Comparison of ENCODE assay signal across 10 mouse cellular contexts in the genomic region with DNA sequence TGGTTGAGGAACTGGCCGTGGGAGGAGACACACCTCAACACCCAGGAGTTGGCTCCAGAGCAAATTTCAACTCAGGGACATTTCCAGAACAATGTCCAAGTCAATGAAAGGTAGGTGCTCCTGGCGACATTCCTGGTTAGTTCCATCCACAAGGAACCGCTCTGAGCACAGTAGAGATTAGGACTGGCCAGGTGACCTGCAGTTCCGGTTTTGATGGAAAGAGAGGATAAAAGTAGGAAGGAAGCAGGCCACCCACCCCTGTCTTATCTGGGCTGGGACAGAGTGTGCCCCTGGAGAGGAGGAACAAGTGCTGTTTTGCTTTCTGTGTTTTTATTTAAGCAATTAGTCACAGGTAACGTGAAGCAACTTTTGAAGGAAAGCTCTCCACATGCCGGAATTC. TPM values are rescaled to one million over a fixed set of nuclear protein-coding genes. Genes with fewer than 3 reads are reported as not detected.
DNase-seq lines count a peak whose midpoint lies in the region; ATAC-seq and TF ChIP-seq lines count a peak whose summit lies in the region.
"Had no signal": no experiment of that assay in that cellular context is flagged by ENCODE, and none has a peak within 500 bp of the region (broad histone marks: within the 10 kb centered on the region; RNA-seq: fewer than 3 reads in every experiment).

No protein-coding gene starts in this region.

- no peak for DNase-seq in heart, postnatal 36 days
- DNase-seq in kidney, postnatal 0 days (ENCODE audit: low spot score), result no peak
- DNase-seq in lung, postnatal 14 days, result peak; percentile 54
- no peak for DNase-seq in ovary, postnatal 10 days (ENCODE audit: low spot score)
- no peak for DNase-seq in retina, postnatal 1 day
- DNase-seq in adrenal gland, adult 2 months, result no peak
- DNase-seq: B cell, adult 2 months had no signal

- no peaks in the 10 kb centered on the region for H3K9me3 ChIP-seq in heart, embryonic 11.5 days (replicated peaks; ENCODE audit: control insufficient read depth, low read length)
- H3K9me3 ChIP-seq in embryonic facial prominence, embryonic 12.5 days, result no peaks in the 10 kb centered on the region
- no peaks in the 10 kb centered on the region for H3K9me3 ChIP-seq in kidney, postnatal 0 days (replicated peaks; ENCODE audit: low read length)

- WGBS in heart, embryonic 11.5 days (ENCODE audit: insufficient replicate concordance), result 42% methylated on average over 6 of the region's 6 CpGs
- 39% methylated on average over 6 of the region's 6 CpGs for WGBS in embryonic facial prominence, embryonic 12.5 days
- 40% methylated on average over 6 of the region's 6 CpGs for WGBS in kidney, postnatal 0 days

- no peak for TF ChIP-seq CTCF in kidney, postnatal 0 days (IDR thresholded peaks at IDR 0.05; ENCODE audit: low read depth)

- ATAC-seq in heart, embryonic 11.5 days (replicated peaks; ENCODE audit: insufficient number of reproducible peaks, low FRiP score, low TSS enrichment), result no peak
- no peak for ATAC-seq in embryonic facial prominence, embryonic 12.5 days (ENCODE audit: insufficient number of reproducible peaks, insufficient read depth, low FRiP score, low TSS enrichment)
- no peak; the same call in 1 of the 2 replicates for ATAC-seq in kidney, postnatal 0 days (replicated peaks; ENCODE audit: low FRiP score, low read depth)

- no peak overlapping the region for H3K4me3 ChIP-seq in heart, embryonic 11.5 days (ENCODE audit: low read depth, low read length)
- H3K4me3 ChIP-seq in embryonic facial prominence, embryonic 12.5 days, result no peak overlapping the region
- no peak overlapping the region for H3K4me3 ChIP-seq in kidney, postnatal 0 days (replicated peaks; ENCODE audit: low read depth, low read length)

- H3K4me1 ChIP-seq in heart, embryonic 11.5 days (ENCODE audit: control insufficient read depth, insufficient read depth, low read length), result peaks cover 32% of the 10 kb centered on the region
- H3K4me1 ChIP-seq in embryonic facial prominence, embryonic 12.5 days, result peaks cover 41% of the 10 kb centered on the region
- H3K4me1 ChIP-seq in kidney, postnatal 0 days (replicated peaks; ENCODE audit: insufficient read depth, low read length), result peaks cover 28% of the 10 kb centered on the region

- H3K27ac ChIP-seq in heart, embryonic 11.5 days (ENCODE audit: low read depth, low read length), result peak overlapping the region; percentile 54
- H3K27ac ChIP-seq in embryonic facial prominence, embryonic 12.5 days, result peak overlapping the region; percentile 24
- H3K27ac ChIP-seq in kidney, postnatal 0 days, result peak overlapping the region; percentile 95

- no peaks in the 10 kb centered on the region for H3K36me3 ChIP-seq in heart, embryonic 11.5 days (ENCODE audit: control insufficient read depth, insufficient read depth, low read length)
- H3K36me3 ChIP-seq in embryonic facial prominence, embryonic 12.5 days, result no peaks in the 10 kb centered on the region
- no peaks in the 10 kb centered on the region for H3K36me3 ChIP-seq in kidney, postnatal 0 days (ENCODE audit: insufficient read depth, low read length)

- intact Hi-C loops in heart, postnatal 36 days (cut with DNase I), result no loop called here

- no peak overlapping the region for H3K4me2 ChIP-seq in heart, embryonic 11.5 days
- no peak overlapping the region for H3K4me2 ChIP-seq in embryonic facial prominence, embryonic 12.5 days (replicated peaks)
- H3K4me2 ChIP-seq in kidney, postnatal 0 days (ENCODE audit: low read length), result no peak overlapping the region
- H3K4me2 ChIP-seq: midbrain, embryonic 11.5 days had no signal

- H3K9ac ChIP-seq in heart, embryonic 11.5 days (ENCODE audit: low read depth, low read length), result no peak overlapping the region
- no peak overlapping the region for H3K9ac ChIP-seq in embryonic facial prominence, embryonic 12.5 days
- H3K9ac ChIP-seq in kidney, postnatal 0 days (ENCODE audit: low read depth, low read length), result no peak overlapping the region

- no peaks in the 10 kb centered on the region for H3K27me3 ChIP-seq in heart, embryonic 11.5 days (ENCODE audit: control insufficient read depth, insufficient read depth, low read length)
- no peaks in the 10 kb centered on the region for H3K27me3 ChIP-seq in embryonic facial prominence, embryonic 12.5 days
- no peaks in the 10 kb centered on the region for H3K27me3 ChIP-seq in kidney, postnatal 0 days (ENCODE audit: insufficient read depth, low read length)

RNA-seq across cellular contexts. Expression of a gene that starts 28.8 kb away (rescaled TPM):
- 17.0 and 20.7 TPM in 2 replicates for polyA plus RNA-seq in heart, embryonic 11.5 days (2014; fragmentation: Nextera tagmentation; extraction: Ambion mirVana)
- 10 to 100 TPM; 13.7 to 19.6 TPM for total RNA-seq in heart, postnatal 36 days (2021)
- 26.9 and 27.8 TPM in 2 replicates for polyA plus RNA-seq in embryonic facial prominence, embryonic 12.5 days (2016; fragmentation: Nextera tagmentation; extraction: Ambion mirVana)
- polyA plus RNA-seq in kidney, postnatal 0 days (2015; fragmentation: Nextera tagmentation; extraction: Ambion mirVana), result 34.1 and 35.5 TPM in 2 replicates
- 10 to 100 TPM; 41.7 to 49.8 TPM for total RNA-seq in adrenal gland, adult 2 months (2021)
- 12.1 and 12.6 TPM in 2 replicates for polyA plus RNA-seq in adrenal gland, adult 2 months (2012; rRNA removed)

Comparison
In these comparisons a context has a peak if more than half of its experiments do, and no peak if none do; other contexts are left out.
1. H3K27ac ChIP-seq: peak in every context shown above with its lines; median percentile 95 in kidney, postnatal 0 days; 54 in heart, embryonic 11.5 days; 24 in embryonic facial prominence, embryonic 12.5 days.